Mouse (Mus musculus) CH12.LX (cell line): ENCODE data around the gene Hk3.

Experiments
- CTCF ChIP-seq, 2 experiments: IDR thresholded peaks in 1 of 2; conservative IDR thresholded peaks in 1 of 2; 2 replicates each; pipeline ENCODE4 v1.5.1; 2011 to 2012; ENCODE audit warnings: low read depth in 2 of 2, low read length in 2 of 2, improper control_type of control experiment in 1 of 2, inconsistent platforms in 1 of 2, mild to moderate bottlenecking in 1 of 2, moderate library complexity in 1 of 2
- E2F4 ChIP-seq: IDR thresholded peaks from 2 replicates; pipeline ENCODE4 v1.6.1; 2011; ENCODE audit warnings: low read depth, low read length, improper control_type of control experiment; ENCODE audit not compliant: insufficient replicate concordance
- EP300 ChIP-seq: IDR thresholded peaks from 2 replicates; pipeline ENCODE4 v1.6.1; 2011; ENCODE audit warnings: low read length, improper control_type of control experiment
- POLR2A ChIP-seq: IDR thresholded peaks from 2 replicates; pipeline ENCODE4 v1.6.1; 2011; ENCODE audit warnings: low read depth, mild to moderate bottlenecking, improper control_type of control experiment, low read length
- RAD21 ChIP-seq: IDR thresholded peaks from 2 replicates; pipeline ENCODE4 v1.6.1; 2011; ENCODE audit warnings: low read depth, mild to moderate bottlenecking, low read length, improper control_type of control experiment, moderate library complexity

- no peak for TF ChIP-seq E2F4
- TF ChIP-seq CTCF (conservative IDR thresholded peaks at IDR 0.05 in 1 of 2, IDR thresholded peaks at IDR 0.05 in 1 of 2; ENCODE audit: low read depth in 2 of 2, low read length in 2 of 2): no peak
- no peak for TF ChIP-seq RAD21
- no peak for TF ChIP-seq EP300
- no peak for TF ChIP-seq POLR2A
Measured at GRCm38 (mm10) chr13:54960491-54960890, 60.7 kb downstream of the Hk3 start.
